12 mouse cellular contexts compared by ENCODE assay signal in the genomic region with DNA sequence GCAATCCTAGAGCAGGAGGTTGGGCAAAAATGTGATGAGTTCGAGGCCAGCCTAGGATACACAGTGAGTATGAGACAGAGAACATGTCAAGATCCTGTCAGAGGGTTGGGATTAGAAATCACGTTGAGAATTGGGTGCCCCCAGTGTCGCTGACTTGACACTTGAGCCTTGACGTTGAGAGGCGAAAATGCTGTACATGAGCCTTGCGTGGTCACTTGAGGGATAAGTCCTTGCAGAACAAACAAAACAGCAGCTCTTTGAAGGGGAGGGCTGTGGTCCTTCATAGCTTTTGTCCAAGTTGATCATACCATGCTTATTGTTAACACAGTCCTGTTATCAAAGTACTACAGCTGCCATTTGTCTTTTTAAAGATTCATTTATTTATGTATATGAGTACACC. TPM values are rescaled to one million over a fixed set of nuclear protein-coding genes. Genes with fewer than 3 reads are reported as not detected.
DNase-seq lines count a peak whose midpoint lies in the region; ATAC-seq and TF ChIP-seq lines count a peak whose summit lies in the region.
"Had no signal": no experiment of that assay in that cellular context is flagged by ENCODE, and none has a peak within 500 bp of the region (broad histone marks: within the 10 kb centered on the region; RNA-seq: fewer than 3 reads in every experiment).

No protein-coding gene starts in this region.

- no peaks in the 10 kb centered on the region for H3K9me3 ChIP-seq in kidney, embryonic 15.5 days (replicated peaks)
- no peaks in the 10 kb centered on the region for H3K9me3 ChIP-seq in ES-E14 (ENCODE audit: control insufficient read depth, insufficient read depth, low read depth, low read length)
- no peaks in the 10 kb centered on the region for H3K9me3 ChIP-seq in embryonic facial prominence, embryonic 14.5 days (ENCODE audit: control insufficient read depth, low read length)
- H3K9me3 ChIP-seq in liver, postnatal 0 days (ENCODE audit: low read length): no peaks in the 10 kb centered on the region

- peaks cover 46% of the 10 kb centered on the region for H3K36me3 ChIP-seq in kidney, embryonic 15.5 days
- H3K36me3 ChIP-seq in ES-E14 (ENCODE audit: control insufficient read depth, insufficient read depth, low read length, poor library complexity, severe bottlenecking): peaks cover 26% of the 10 kb centered on the region
- H3K36me3 ChIP-seq in embryonic facial prominence, embryonic 14.5 days (ENCODE audit: control insufficient read depth, insufficient read depth, low read length): peaks cover 37% of the 10 kb centered on the region
- H3K36me3 ChIP-seq in liver, postnatal 0 days (replicated peaks; ENCODE audit: insufficient read depth, low read length): peaks cover 25% of the 10 kb centered on the region

- no peaks in the 10 kb centered on the region for H3K27me3 ChIP-seq in kidney, embryonic 15.5 days
- no peaks in the 10 kb centered on the region for H3K27me3 ChIP-seq in embryonic facial prominence, embryonic 14.5 days (replicated peaks; ENCODE audit: control insufficient read depth, insufficient read depth, low read length)
- no peaks in the 10 kb centered on the region for H3K27me3 ChIP-seq in liver, postnatal 0 days (ENCODE audit: insufficient read depth, low read length)

- peaks cover 17% of the 10 kb centered on the region for H3K4me1 ChIP-seq in kidney, embryonic 15.5 days
- no peaks in the 10 kb centered on the region for H3K4me1 ChIP-seq in ES-E14 (ENCODE audit: control insufficient read depth in 2 of 2, insufficient read depth in 2 of 2, low read length in 2 of 2, poor library complexity in 1 of 2)
- H3K4me1 ChIP-seq in embryonic facial prominence, embryonic 14.5 days (ENCODE audit: control insufficient read depth, insufficient read depth, low read length): no peaks in the 10 kb centered on the region
- peaks cover 12% of the 10 kb centered on the region; the same call in 1 of the 2 replicates for H3K4me1 ChIP-seq in liver, postnatal 0 days (ENCODE audit: insufficient read depth)

- in situ Hi-C loops in ES-E14 (cut with MboI; ENCODE audit: low sequenced_read_pairs in 2 of 2, unreplicated experiment in 2 of 2): no loop called here

- H3K9ac ChIP-seq in kidney, embryonic 15.5 days: 0 out of 2 replicates have a peak overlapping the region, but pooled peaks have one; percentile 75
- no peak overlapping the region for H3K9ac ChIP-seq in ES-E14 (ENCODE audit: insufficient read depth, low read depth, low read length, poor library complexity, severe bottlenecking)
- no peak overlapping the region for H3K9ac ChIP-seq in embryonic facial prominence, embryonic 14.5 days (ENCODE audit: low read depth, low read length)
- no peak overlapping the region for H3K9ac ChIP-seq in liver, postnatal 0 days (replicated peaks)

- peak overlapping the region; percentile 89; the same call in 1 of the 2 replicates for H3K4me2 ChIP-seq in kidney, embryonic 15.5 days
- peak overlapping the region; percentile 93; the same call in 1 of the 2 replicates for H3K4me2 ChIP-seq in embryonic facial prominence, embryonic 14.5 days (ENCODE audit: low read depth, low read length)
- H3K4me2 ChIP-seq in liver, postnatal 0 days (ENCODE audit: low read depth, low read length): peak overlapping the region; percentile 77

- WGBS in kidney, embryonic 15.5 days: 63% methylated on average over 6 of the region's 6 CpGs
- 69% methylated on average over 6 of the region's 6 CpGs for WGBS in embryonic facial prominence, embryonic 14.5 days
- 59% methylated on average over 6 of the region's 6 CpGs for WGBS in liver, postnatal 0 days (ENCODE audit: insufficient replicate concordance)

- no peak overlapping the region for H3K27ac ChIP-seq in kidney, embryonic 15.5 days
- no peak overlapping the region for H3K27ac ChIP-seq in ES-E14 (ENCODE audit: insufficient read depth, low read depth, low read length, poor library complexity, severe bottlenecking)
- no peak overlapping the region for H3K27ac ChIP-seq in embryonic facial prominence, embryonic 14.5 days (replicated peaks; ENCODE audit: low read depth, low read length)
- H3K27ac ChIP-seq in liver, postnatal 0 days (ENCODE audit: low read depth): peak overlapping the region; percentile 12; the same call in 1 of the 2 replicates

- no peak for TF ChIP-seq CTCF in liver, postnatal 0 days (IDR thresholded peaks at IDR 0.05; ENCODE audit: low read depth)

- no peak for DNase-seq in kidney, adult 11 months
- no peak for DNase-seq in ES-E14 (ENCODE audit: low read depth, low spot score)
- DNase-seq in embryonic facial prominence, embryonic 14.5 days (ENCODE audit: low spot score): no peak
- DNase-seq in liver, postnatal 0 days: no peak
- DNase-seq in layer of hippocampus, postnatal 25 days (ENCODE audit: extremely low spot score in 1 of 2, low spot score in 1 of 2): no peak
- DNase-seq in frontal cortex, postnatal 14 days (ENCODE audit: low spot score in 2 of 2): no peak
- DNase-seq: adrenal gland, postnatal 14 days; cerebellum, adult 18-20 months; kidney, adult 18-20 months; lung, postnatal 10 days; thymus, postnatal 25 days had no signal

- TF ChIP-seq EP300 in liver, postnatal 0 days (IDR thresholded peaks at IDR 0.05; ENCODE audit: low read depth): no peak

- no peak; the same call in 1 of the 2 replicates for ATAC-seq in kidney, embryonic 15.5 days (replicated peaks; ENCODE audit: low FRiP score)
- no peak for ATAC-seq in embryonic facial prominence, embryonic 14.5 days (ENCODE audit: low read depth)
- no peak for ATAC-seq in liver, postnatal 0 days

- H3K4me3 ChIP-seq in kidney, embryonic 15.5 days (replicated peaks): no peak overlapping the region
- no peak overlapping the region for H3K4me3 ChIP-seq in ES-E14 (ENCODE audit: insufficient read depth in 1 of 2, low read depth in 1 of 2, low read length in 2 of 2, poor library complexity in 1 of 2, severe bottlenecking in 1 of 2)
- H3K4me3 ChIP-seq in embryonic facial prominence, embryonic 14.5 days (ENCODE audit: low read depth, low read length): no peak overlapping the region
- no peak overlapping the region for H3K4me3 ChIP-seq in liver, postnatal 0 days (ENCODE audit: low read depth, low read length)

TF ChIP-seq in ES-E14, 5 proteins besides CTCF, POLR2A, EP300 and RAD21:
- TF ChIP-seq HCFC1 (IDR thresholded peaks at IDR 0.05; ENCODE audit: borderline replicate concordance, insufficient read depth, low read length) (no peak), MAFK (IDR thresholded peaks at IDR 0.05; ENCODE audit: insufficient read depth, low read depth, low read length) (0 out of 2 replicates have a peak, but pooled peaks have one; percentile 24), CHD2 (IDR thresholded peaks at IDR 0.05; ENCODE audit: low read depth, low read length) (peak; percentile 52; the same call in 1 of the 2 replicates)

RNA-seq across cellular contexts. Expression of gene Cenph, which starts 1.0 kb away (rescaled TPM):
- 39.0 and 42.7 TPM in 2 replicates for polyA plus RNA-seq in kidney, embryonic 15.5 days (2015; fragmentation: Nextera tagmentation; extraction: Ambion mirVana)
- 31.6 and 39.9 TPM in 2 replicates for total RNA-seq in ES-E14 (2012; rRNA removed)
- polyA plus RNA-seq in embryonic facial prominence, embryonic 14.5 days (2014; fragmentation: Nextera tagmentation; extraction: Ambion mirVana): 23.3 and 30.5 TPM in 2 replicates
- polyA plus RNA-seq in liver, postnatal 0 days (2015; fragmentation: Nextera tagmentation; extraction: Ambion mirVana): 19.4 and 19.6 TPM in 2 replicates
- 1 to 10 TPM in 1 of 2 experiments, under 1 TPM in 1; 0.42 to 1.1 TPM for total RNA-seq in layer of hippocampus, postnatal 25 days (2021)

RNA-seq across cellular contexts. Expression of gene Ccnb1, which starts 9.7 kb away (rescaled TPM):
- polyA plus RNA-seq in kidney, embryonic 15.5 days (2015; fragmentation: Nextera tagmentation; extraction: Ambion mirVana): 256 and 259 TPM in 2 replicates
- total RNA-seq in ES-E14 (2012; rRNA removed): 410 and 549 TPM in 2 replicates
- 169 and 219 TPM in 2 replicates for polyA plus RNA-seq in embryonic facial prominence, embryonic 14.5 days (2014; fragmentation: Nextera tagmentation; extraction: Ambion mirVana)
- 74.6 and 85.2 TPM in 2 replicates for polyA plus RNA-seq in liver, postnatal 0 days (2015; fragmentation: Nextera tagmentation; extraction: Ambion mirVana)
- 1 to 10 TPM; 1.5 TPM for total RNA-seq in layer of hippocampus, postnatal 25 days (2021)

RNA-seq across cellular contexts. Expression of gene Mrps36, which starts 32.3 kb away (rescaled TPM):
- 171 and 186 TPM in 2 replicates for polyA plus RNA-seq in kidney, embryonic 15.5 days (2015; fragmentation: Nextera tagmentation; extraction: Ambion mirVana)
- total RNA-seq in ES-E14 (2012; rRNA removed): 45.4 and 58.9 TPM in 2 replicates
- polyA plus RNA-seq in embryonic facial prominence, embryonic 14.5 days (2014; fragmentation: Nextera tagmentation; extraction: Ambion mirVana): 125 and 150 TPM in 2 replicates
- polyA plus RNA-seq in liver, postnatal 0 days (2015; fragmentation: Nextera tagmentation; extraction: Ambion mirVana): 120 and 126 TPM in 2 replicates
- total RNA-seq in layer of hippocampus, postnatal 25 days (2021): 10 to 100 TPM; 55.9 to 56.0 TPM

RNA-seq across cellular contexts. Expression of gene Cdk7, which starts 46.0 kb away (rescaled TPM):
- 106 and 107 TPM in 2 replicates for polyA plus RNA-seq in kidney, embryonic 15.5 days (2015; fragmentation: Nextera tagmentation; extraction: Ambion mirVana)
- 60.0 and 83.6 TPM in 2 replicates for total RNA-seq in ES-E14 (2012; rRNA removed)
- 85.7 and 90.9 TPM in 2 replicates for polyA plus RNA-seq in embryonic facial prominence, embryonic 14.5 days (2014; fragmentation: Nextera tagmentation; extraction: Ambion mirVana)
- 24.3 and 25.0 TPM in 2 replicates for polyA plus RNA-seq in liver, postnatal 0 days (2015; fragmentation: Nextera tagmentation; extraction: Ambion mirVana)
- total RNA-seq in layer of hippocampus, postnatal 25 days (2021): 10 to 100 TPM; 36.3 to 38.6 TPM

RNA-seq across cellular contexts. Expression of gene Slc30a5, which starts 56.5 kb away (rescaled TPM):
- 55.7 and 56.8 TPM in 2 replicates for polyA plus RNA-seq in kidney, embryonic 15.5 days (2015; fragmentation: Nextera tagmentation; extraction: Ambion mirVana)
- 85.6 and 102 TPM in 2 replicates for total RNA-seq in ES-E14 (2012; rRNA removed)
- 68.0 and 75.5 TPM in 2 replicates for polyA plus RNA-seq in embryonic facial prominence, embryonic 14.5 days (2014; fragmentation: Nextera tagmentation; extraction: Ambion mirVana)
- 18.8 and 18.9 TPM in 2 replicates for polyA plus RNA-seq in liver, postnatal 0 days (2015; fragmentation: Nextera tagmentation; extraction: Ambion mirVana)
- 10 to 100 TPM; 37.9 to 40.5 TPM for total RNA-seq in layer of hippocampus, postnatal 25 days (2021)
